Mouse (Mus musculus): ENCODE measurements around the gene Nrap. TPM values are rescaled to one million over a fixed set of nuclear protein-coding genes. Genes with fewer than 3 reads are reported as not detected.
A peak's percentile ranks its signal among the peaks of the same experiment; 100 is the strongest.

The Nrap gene
- polyA plus RNA-seq, 1 experiment from 2014 or later = 0.16 TPM

DNA sequence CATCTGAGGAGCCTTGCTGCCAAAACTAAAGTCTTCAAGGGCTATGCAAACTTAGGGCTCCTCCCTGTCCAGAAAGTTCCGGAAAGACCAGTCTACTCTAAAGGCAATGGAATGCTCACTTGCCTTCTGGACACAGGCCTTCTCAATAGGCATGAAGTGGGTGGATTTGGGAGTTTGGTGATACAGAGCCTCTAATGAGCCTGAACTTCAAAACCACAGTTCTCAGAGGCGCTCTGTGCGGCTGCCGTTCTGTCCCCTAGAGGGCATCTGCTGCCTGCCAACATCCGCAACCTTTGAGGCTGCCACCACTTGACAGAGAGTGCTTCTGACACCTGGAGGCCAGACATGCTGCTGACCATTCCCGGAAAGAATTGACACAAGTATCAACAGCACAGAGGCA, 40.5 kb downstream of the Nrap start:
- H3K4me3 ChIP-seq (ENCODE audit: low read depth, low read length) = no peak overlapping the region
- H3K36me3 ChIP-seq (replicated peaks; ENCODE audit: insufficient read depth, low read length) = no peaks in the 10 kb centered on the region
- H3K4me2 ChIP-seq (ENCODE audit: low read depth, low read length) = no peak overlapping the region
- ATAC-seq = no peak
- 36% methylated on average over 6 of the region's 6 CpGs for WGBS (ENCODE audit: insufficient replicate concordance)
- TF ChIP-seq EP300 (IDR thresholded peaks at IDR 0.05; ENCODE audit: low read depth) (no peak), CTCF (IDR thresholded peaks at IDR 0.05; ENCODE audit: low read depth) (peak; percentile 63)
- DNase-seq = peak; percentile 28
- H3K27me3 ChIP-seq (ENCODE audit: insufficient read depth, low read length) = 0 out of 2 replicates have a peak, but pooled peaks cover 3% of the 10 kb centered on the region
- 0 out of 2 replicates have a peak, but pooled peaks cover 3% of the 10 kb centered on the region for H3K9me3 ChIP-seq (ENCODE audit: low read length)
- no peak overlapping the region for H3K9ac ChIP-seq (replicated peaks)
- no peaks in the 10 kb centered on the region; the same call in 1 of the 2 replicates for H3K4me1 ChIP-seq (ENCODE audit: insufficient read depth)
- H3K27ac ChIP-seq (ENCODE audit: low read depth) = no peak overlapping the region

DNA sequence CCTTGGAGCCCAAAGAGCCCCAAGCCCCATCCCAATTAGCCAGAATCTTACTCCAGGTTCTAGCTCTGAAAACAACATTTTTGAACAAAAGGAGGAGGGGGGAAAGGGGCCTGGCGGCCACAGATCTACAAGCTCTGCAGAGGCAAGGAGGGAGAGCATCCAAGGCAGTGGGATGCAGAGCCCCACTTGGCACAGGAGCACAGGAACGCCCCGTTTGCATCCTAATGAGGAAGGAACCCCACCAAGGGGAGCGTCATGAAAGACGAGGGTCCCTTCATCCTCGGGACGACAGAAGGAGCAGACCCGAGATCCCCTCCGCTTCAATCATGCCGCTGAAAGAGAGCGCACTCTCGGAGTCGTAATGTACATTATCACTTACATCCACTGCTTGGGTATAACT, 43.1 kb downstream of the Nrap start:
- WGBS (ENCODE audit: insufficient replicate concordance) = 51% methylated on average over 13 of the region's 13 CpGs
- DNase-seq = no peak
- 0 out of 2 replicates have a peak, but pooled peaks cover 3% of the 10 kb centered on the region for H3K27me3 ChIP-seq (ENCODE audit: insufficient read depth, low read length)
- no peak overlapping the region for H3K4me3 ChIP-seq (ENCODE audit: low read depth, low read length)
- H3K27ac ChIP-seq (ENCODE audit: low read depth) = no peak overlapping the region
- no peak for TF ChIP-seq EP300 (IDR thresholded peaks at IDR 0.05; ENCODE audit: low read depth)
- TF ChIP-seq CTCF (IDR thresholded peaks at IDR 0.05; ENCODE audit: low read depth) = no peak
- ATAC-seq = no peak
- no peak overlapping the region for H3K9ac ChIP-seq (replicated peaks)
- no peaks in the 10 kb centered on the region for H3K36me3 ChIP-seq (replicated peaks; ENCODE audit: insufficient read depth, low read length)
- H3K4me1 ChIP-seq (ENCODE audit: insufficient read depth) = no peaks in the 10 kb centered on the region; the same call in 1 of the 2 replicates
- H3K9me3 ChIP-seq (ENCODE audit: low read length) = no peaks in the 10 kb centered on the region
- no peak overlapping the region for H3K4me2 ChIP-seq (ENCODE audit: low read depth, low read length)

DNA sequence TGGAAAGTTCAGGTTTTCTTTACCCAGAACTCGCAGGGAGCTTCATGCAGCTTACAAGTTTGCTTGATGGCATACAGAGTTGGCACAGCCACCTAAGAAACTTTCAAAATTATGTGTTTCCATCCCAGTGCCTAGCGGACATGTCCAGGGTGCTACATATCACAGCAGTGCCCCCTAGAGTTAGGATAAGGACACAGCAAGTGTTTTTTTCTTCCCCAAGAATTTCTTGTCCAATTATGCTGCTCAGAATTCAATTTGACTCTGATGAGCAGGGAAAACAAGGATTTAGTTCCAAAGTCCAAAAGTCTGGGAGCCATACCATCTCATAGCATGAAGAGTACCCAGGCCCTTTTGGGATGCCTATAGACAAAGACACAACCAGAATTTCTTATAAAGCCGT, 43.8 kb downstream of the Nrap start:
- no peaks in the 10 kb centered on the region; the same call in 1 of the 2 replicates for H3K4me1 ChIP-seq (ENCODE audit: insufficient read depth)
- H3K27me3 ChIP-seq (ENCODE audit: insufficient read depth, low read length) = 0 out of 2 replicates have a peak, but pooled peaks cover 3% of the 10 kb centered on the region
- TF ChIP-seq CTCF (IDR thresholded peaks at IDR 0.05; ENCODE audit: low read depth) (peak; percentile 66), EP300 (IDR thresholded peaks at IDR 0.05; ENCODE audit: low read depth) (no peak)
- 59% methylated on average over 3 of the region's 3 CpGs for WGBS (ENCODE audit: insufficient replicate concordance)
- no peak for ATAC-seq
- no peak overlapping the region for H3K27ac ChIP-seq (ENCODE audit: low read depth)
- H3K4me3 ChIP-seq (ENCODE audit: low read depth, low read length) = no peak overlapping the region
- no peak for DNase-seq
- no peaks in the 10 kb centered on the region for H3K36me3 ChIP-seq (replicated peaks; ENCODE audit: insufficient read depth, low read length)
- no peaks in the 10 kb centered on the region for H3K9me3 ChIP-seq (ENCODE audit: low read length)
- no peak overlapping the region for H3K4me2 ChIP-seq (ENCODE audit: low read depth, low read length)
- no peak overlapping the region for H3K9ac ChIP-seq (replicated peaks)

GRCm38 (mm10) chr19:56343869-56344563, 45.8 kb downstream of the Nrap start:
- no peaks in the 10 kb centered on the region for H3K9me3 ChIP-seq (ENCODE audit: low read length)
- no peak for ATAC-seq
- H3K4me3 ChIP-seq (ENCODE audit: low read depth, low read length) = no peak overlapping the region
- no peak for TF ChIP-seq CTCF (IDR thresholded peaks at IDR 0.05; ENCODE audit: low read depth)
- no peak for TF ChIP-seq EP300 (IDR thresholded peaks at IDR 0.05; ENCODE audit: low read depth)
- H3K27me3 ChIP-seq (ENCODE audit: insufficient read depth, low read length) = 0 out of 2 replicates have a peak, but pooled peaks cover 3% of the 10 kb centered on the region
- WGBS (ENCODE audit: insufficient replicate concordance) = 78% methylated on average over 26 of the region's 26 CpGs
- no peak overlapping the region for H3K27ac ChIP-seq (ENCODE audit: low read depth)
- H3K4me2 ChIP-seq (ENCODE audit: low read depth, low read length) = no peak overlapping the region
- no peaks in the 10 kb centered on the region for H3K4me1 ChIP-seq (ENCODE audit: insufficient read depth)
- no peak overlapping the region for H3K9ac ChIP-seq (replicated peaks)
- no peaks in the 10 kb centered on the region for H3K36me3 ChIP-seq (replicated peaks; ENCODE audit: insufficient read depth, low read length)
- no peak for DNase-seq

- WGBS (ENCODE audit: insufficient replicate concordance) = 77% methylated on average over 8 of the region's 8 CpGs
- H3K9me3 ChIP-seq (ENCODE audit: low read length) = no peaks in the 10 kb centered on the region
- H3K9ac ChIP-seq (replicated peaks) = no peak overlapping the region
- H3K4me3 ChIP-seq (ENCODE audit: low read depth, low read length) = no peak overlapping the region
- DNase-seq = no peak
- 0 out of 2 replicates have a peak, but pooled peaks cover 3% of the 10 kb centered on the region for H3K27me3 ChIP-seq (ENCODE audit: insufficient read depth, low read length)
- H3K27ac ChIP-seq (ENCODE audit: low read depth) = no peak overlapping the region
- H3K36me3 ChIP-seq (replicated peaks; ENCODE audit: insufficient read depth, low read length) = no peaks in the 10 kb centered on the region
- no peak for ATAC-seq
- no peak overlapping the region for H3K4me2 ChIP-seq (ENCODE audit: low read depth, low read length)
- H3K4me1 ChIP-seq (ENCODE audit: insufficient read depth) = no peaks in the 10 kb centered on the region
- no peak for TF ChIP-seq EP300 (IDR thresholded peaks at IDR 0.05; ENCODE audit: low read depth)
- no peak for TF ChIP-seq CTCF (IDR thresholded peaks at IDR 0.05; ENCODE audit: low read depth)
Measured at GRCm38 (mm10) chr19:56342006-56342405, 47.8 kb downstream of the Nrap start.

- no peaks in the 10 kb centered on the region for H3K27me3 ChIP-seq (ENCODE audit: insufficient read depth, low read length)
- no peak overlapping the region for H3K27ac ChIP-seq (ENCODE audit: low read depth)
- H3K4me1 ChIP-seq (ENCODE audit: insufficient read depth) = no peaks in the 10 kb centered on the region
- no peak; the same call in 1 of the 2 replicates for ATAC-seq
- H3K4me2 ChIP-seq (ENCODE audit: low read depth, low read length) = no peak overlapping the region
- H3K9me3 ChIP-seq (ENCODE audit: low read length) = no peaks in the 10 kb centered on the region
- no peaks in the 10 kb centered on the region for H3K36me3 ChIP-seq (replicated peaks; ENCODE audit: insufficient read depth, low read length)
- H3K9ac ChIP-seq (replicated peaks) = no peak overlapping the region
- no peak for DNase-seq
- WGBS (ENCODE audit: insufficient replicate concordance) = 70% methylated on average over 12 of the region's 12 CpGs
- TF ChIP-seq EP300 (IDR thresholded peaks at IDR 0.05; ENCODE audit: low read depth) = no peak
- TF ChIP-seq CTCF (IDR thresholded peaks at IDR 0.05; ENCODE audit: low read depth) = no peak
- H3K4me3 ChIP-seq (ENCODE audit: low read depth, low read length) = no peak overlapping the region
Measured at GRCm38 (mm10) chr19:56336826-56337225, 53.0 kb downstream of the Nrap start.
